Mouse (Mus musculus): ENCODE results near the gene Wnt11.

- TF ChIP-seq CTCF (IDR thresholded peaks at IDR 0.05; ENCODE audit: borderline replicate concordance, insufficient read depth, low read length) (no peak), POLR2A (IDR thresholded peaks at IDR 0.05; ENCODE audit: low read depth, low read length) (no peak)
Measured at GRCm38 (mm10) chr7:98801086-98801485, 33.8 kb upstream of the Wnt11 start.
